Mouse (Mus musculus) left cerebral cortex, postnatal 25 days (tissue): Measurements from ENCODE around the gene Ffar1. TPM values are rescaled to one million over a fixed set of nuclear protein-coding genes. Genes with fewer than 3 reads are reported as not detected.
A peak's percentile ranks its signal among the peaks of the same experiment; 100 is the strongest.
"Not testable (repeated sequence)": the region's sequence is repeated elsewhere in the genome, so short reads cannot be mapped to it uniquely, and the experiment has no call there.

Experiments
- DNase-seq, 2 experiments: peaks; one replicate each; pipeline ENCODE4 v3.0.0; 2022; ENCODE audit warnings: low spot score in 2 of 2, mixed read lengths in 1 of 2
- intact Hi-C: fragments of 180-260 bp; cut with DNase I; formaldehyde crosslinking; loops from one replicate; pipeline ENCODE4 v1.15.1; 2025
- total RNA-seq, 2 experiments: library from RNA; stranded (reverse); gene quantifications; 2 replicates each; pipeline ENCODE4 v1.2.3; 2021

Gene Ffar1
- total RNA-seq, 2 experiments from 2014 or later = not detected

DNA sequence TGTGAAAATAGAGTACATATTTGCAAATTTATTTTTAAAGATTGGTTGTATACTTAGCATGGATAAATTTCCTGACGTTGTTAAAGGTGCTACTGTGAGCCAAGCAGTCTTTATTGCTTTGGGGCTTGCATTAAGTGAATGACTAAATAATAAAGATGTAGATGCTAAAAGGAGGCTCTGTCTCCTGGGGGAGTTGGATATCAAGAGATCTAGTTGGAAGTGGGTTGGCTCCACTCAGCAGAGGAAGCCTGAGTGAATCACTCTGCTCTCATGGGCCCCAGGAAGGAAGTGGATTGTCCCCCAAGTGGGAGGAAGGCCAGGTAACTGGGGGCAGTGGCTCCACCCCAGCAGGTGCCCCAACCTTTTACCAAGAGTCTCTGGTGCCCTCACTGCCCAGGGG is 3.6 kb downstream of the Ffar1 start:
- intact Hi-C loops = loop anchor here (2.0 to 5.0 kb wide), 5 partner anchors 50 to 270 kb away; partner anchors contain the start of genes Dmkn, Kmt2b and Tmem147

GRCm38 (mm10) chr7:30856078-30856477 is 5.3 kb downstream of the Ffar1 start, which contains the start of gene Ffar3:
TSS of gene Ffar3 (minus strand) at chr7:30856178.
- intact Hi-C loops = loop anchor here (5.0 kb wide), 4 partner anchors 49 to 269 kb away; partner anchors contain the start of genes Dmkn and Kmt2b
- no peak for DNase-seq

More for the DNA sequence above, 3.6 kb downstream of the Ffar1 start:
- no peak for DNase-seq

- no peak for DNase-seq
- intact Hi-C loops = no loop called here
These were observed 9.9 kb downstream of the Ffar1 start for GRCm38 (mm10) chr7:30851421-30851820.

- no peak for DNase-seq
- intact Hi-C loops = no loop called here
These were observed 13.4 kb downstream of the Ffar1 start for GRCm38 (mm10) chr7:30847934-30848333.

- intact Hi-C loops = no loop called here
- no peak for DNase-seq
These were observed 14.0 kb downstream of the Ffar1 start for GRCm38 (mm10) chr7:30847386-30847785.

DNA sequence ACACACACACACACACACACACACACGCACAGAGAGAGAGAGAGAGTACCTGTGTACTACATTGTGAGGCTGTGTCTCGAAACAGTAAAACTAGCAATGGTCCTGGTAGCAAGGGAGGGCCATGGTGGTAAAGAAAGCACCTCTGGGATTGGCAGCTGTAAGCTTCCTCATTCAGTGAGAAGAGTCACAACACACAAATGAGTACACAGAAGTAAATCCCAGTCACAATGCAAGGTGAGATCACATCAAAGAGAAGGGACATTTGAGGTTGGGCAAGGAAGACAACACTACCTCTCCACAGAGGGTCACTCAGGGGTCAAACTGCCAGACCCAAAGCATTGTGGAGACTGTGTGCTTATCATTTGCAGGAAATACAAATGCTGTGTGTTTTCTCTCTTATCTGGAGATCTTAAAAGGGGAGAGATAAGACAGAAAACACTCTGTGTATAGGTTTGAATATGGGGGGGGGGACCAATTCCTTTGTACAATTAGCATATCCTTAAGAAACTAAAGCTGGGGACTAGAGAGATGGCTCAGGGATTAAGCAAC is 14.8 kb downstream of the Ffar1 start:
- intact Hi-C loops = no loop called here
- DNase-seq = no peak

- DNase-seq = peak in 1 of 2 experiments; percentile 3
- intact Hi-C loops = loop anchor here (5.0 kb wide), 1 partner anchor 212 kb away; no protein-coding TSS in a partner anchor
These were observed 16.6 kb downstream of the Ffar1 start for GRCm38 (mm10) chr7:30844676-30845297.

- DNase-seq = no peak
- intact Hi-C loops = loop anchor here (5.0 kb wide), 1 partner anchor 210 kb away; no protein-coding TSS in a partner anchor
These were observed 19.3 kb downstream of the Ffar1 start for GRCm38 (mm10) chr7:30842092-30842491.

GRCm38 (mm10) chr7:30841379-30841778 is 20.0 kb downstream of the Ffar1 start:
- DNase-seq = no peak
- intact Hi-C loops = loop anchor here (5.0 kb wide), 1 partner anchor 209 kb away; no protein-coding TSS in a partner anchor

DNA sequence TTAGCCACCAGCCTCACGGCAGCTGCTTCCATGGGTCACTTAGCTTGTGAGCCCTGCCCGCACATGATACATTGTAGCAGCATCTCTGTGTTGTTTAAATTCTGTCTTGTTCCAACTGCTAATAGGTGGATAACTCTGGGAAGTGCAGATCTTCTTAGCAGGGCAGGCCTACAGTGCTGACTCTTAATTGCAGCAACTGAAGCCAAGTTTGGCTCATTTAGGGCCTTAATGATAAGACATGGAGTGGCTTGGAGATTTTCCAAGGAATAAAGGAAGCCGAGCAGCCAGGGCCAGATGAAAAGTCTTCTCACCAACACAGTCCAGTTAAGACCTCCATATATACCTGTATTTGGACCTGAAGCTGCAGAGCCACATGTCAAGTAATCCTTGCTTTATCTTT is 21.1 kb downstream of the Ffar1 start:
- no peak for DNase-seq
- intact Hi-C loops = loop anchor here (5.0 kb wide), 1 partner anchor 208 kb away; no protein-coding TSS in a partner anchor

DNA sequence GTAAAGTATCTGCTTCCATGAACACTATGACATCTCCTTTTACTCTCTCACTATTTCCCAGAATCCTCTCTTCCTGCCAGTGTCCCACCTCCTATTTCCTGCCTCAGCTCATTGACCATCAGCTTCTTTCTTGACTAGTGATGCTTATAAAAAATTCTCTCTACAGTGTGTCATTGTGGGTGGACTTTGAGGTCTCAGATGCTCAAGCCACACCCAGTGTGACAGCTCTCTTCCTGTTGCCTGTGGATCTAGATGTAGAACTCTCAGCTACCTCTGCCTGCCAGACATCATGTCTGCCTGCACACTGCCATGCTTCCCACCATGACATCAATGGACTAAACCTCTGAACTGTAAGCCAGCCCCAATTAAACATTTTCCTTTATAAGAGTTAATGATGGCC is 24.1 kb downstream of the Ffar1 start:
- DNase-seq = no peak
- intact Hi-C loops = no loop called here

- DNase-seq, intact Hi-C loops: not testable (repeated sequence)
These were observed 28.7 kb downstream of the Ffar1 start for GRCm38 (mm10) chr7:30832684-30833083.

GRCm38 (mm10) chr7:30832261-30832660 is 29.1 kb downstream of the Ffar1 start:
- no peak for DNase-seq
- intact Hi-C loops = no loop called here

GRCm38 (mm10) chr7:30829428-30829827 is 31.9 kb downstream of the Ffar1 start:
- intact Hi-C loops = no loop called here
- no peak for DNase-seq

GRCm38 (mm10) chr7:30828871-30829270 is 32.5 kb downstream of the Ffar1 start:
- intact Hi-C loops, DNase-seq: not testable (repeated sequence)

- intact Hi-C loops = no loop called here
- DNase-seq = no peak
These were observed 34.7 kb downstream of the Ffar1 start for GRCm38 (mm10) chr7:30826660-30827059.

- no peak for DNase-seq
- intact Hi-C loops = no loop called here
These were observed 37.1 kb downstream of the Ffar1 start for GRCm38 (mm10) chr7:30824306-30824705.

DNA sequence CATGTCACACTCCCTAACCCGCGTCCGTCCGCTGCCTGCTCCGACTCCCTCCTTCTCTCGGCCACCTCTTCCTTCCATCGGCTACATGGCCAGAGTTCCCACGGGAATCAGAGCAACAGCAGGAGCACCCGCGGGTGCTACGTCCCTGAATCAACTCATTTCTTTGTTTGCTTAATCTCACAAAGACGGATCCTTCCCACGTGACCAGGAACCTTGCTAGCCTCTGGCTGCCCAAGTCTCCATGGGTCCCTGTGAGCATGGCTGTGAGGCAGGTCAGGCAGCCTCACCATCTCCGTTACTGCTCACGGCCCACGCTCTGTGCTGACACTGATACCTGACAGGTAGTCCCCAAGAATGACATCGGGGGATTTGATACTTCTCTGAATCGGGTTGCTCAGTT is 37.7 kb downstream of the Ffar1 start, which contains the start of gene Ffar2:
TSS of gene Ffar2 (minus strand) at position 101 of the 400 bp plus-strand sequence.
- intact Hi-C loops = no loop called here

DNA sequence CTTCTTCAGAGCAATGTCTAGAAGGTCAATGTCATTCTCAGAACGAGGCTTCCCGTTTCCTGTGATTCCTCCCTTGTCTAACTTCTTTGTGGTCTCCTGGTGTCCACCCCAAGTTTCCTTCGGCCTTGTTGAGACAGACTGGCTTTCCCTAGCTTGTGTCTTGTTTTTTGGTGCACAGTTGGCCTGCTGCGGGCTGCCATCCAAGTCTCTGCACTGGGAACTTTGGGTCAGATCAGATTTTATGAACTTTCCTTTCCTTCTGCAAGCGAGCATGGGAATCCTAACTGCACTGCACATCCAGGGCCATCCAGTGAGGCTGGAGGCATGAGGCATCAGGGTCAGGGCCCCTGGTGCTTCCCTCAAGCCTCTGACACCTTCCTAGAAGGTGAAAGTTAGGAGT is 39.8 kb downstream of the Ffar1 start:
- no peak for DNase-seq
- intact Hi-C loops = no loop called here

More for the DNA sequence above, 37.7 kb downstream of the Ffar1 start, which contains the start of gene Ffar2:
- DNase-seq = no peak

GRCm38 (mm10) chr7:30820854-30821445 is 40.4 kb downstream of the Ffar1 start:
- intact Hi-C loops = no loop called here
- DNase-seq = no peak
